Mouse (Mus musculus): ENCODE results near the gene Mettl5. TPM values are rescaled to one million over a fixed set of nuclear protein-coding genes. Genes with fewer than 3 reads are reported as not detected.
A peak's percentile ranks its signal among the peaks of the same experiment; 100 is the strongest.

Gene Mettl5
- polyA plus RNA-seq, 1 experiment from 2014 or later = 36.2 TPM

GRCm38 (mm10) chr2:69849215-69849614 lies 36.2 kb downstream of the Mettl5 start:
- WGBS = 82% methylated on average over 6 of the region's 6 CpGs
- no peaks in the 10 kb centered on the region for H3K36me3 ChIP-seq
- H3K4me3 ChIP-seq = no peak overlapping the region
- no peaks in the 10 kb centered on the region for H3K4me1 ChIP-seq
- H3K9ac ChIP-seq = no peak overlapping the region
- H3K27me3 ChIP-seq (replicated peaks) = no peaks in the 10 kb centered on the region
- no peak for ATAC-seq (ENCODE audit: low FRiP score, low read depth)
- no peak overlapping the region for H3K4me2 ChIP-seq (replicated peaks)
- H3K27ac ChIP-seq = no peak overlapping the region
- H3K9me3 ChIP-seq = no peaks in the 10 kb centered on the region

- Histone ChIP-seq H3K36me3 (peaks cover 11% of the 10 kb centered on the region), H3K27me3 (replicated peaks) (no peaks in the 10 kb centered on the region), H3K9ac (no peak overlapping the region), H3K9me3 (no peaks in the 10 kb centered on the region), H3K4me3 (no peak overlapping the region), H3K27ac (no peak overlapping the region), H3K4me1 (no peaks in the 10 kb centered on the region), H3K4me2 (replicated peaks) (no peak overlapping the region)
- no peak for ATAC-seq (ENCODE audit: low FRiP score, low read depth)
- WGBS = 26% methylated on average over 6 of the region's 6 CpGs
Observed at GRCm38 (mm10) chr2:69840261-69840660, 45.2 kb downstream of the Mettl5 start.

DNA sequence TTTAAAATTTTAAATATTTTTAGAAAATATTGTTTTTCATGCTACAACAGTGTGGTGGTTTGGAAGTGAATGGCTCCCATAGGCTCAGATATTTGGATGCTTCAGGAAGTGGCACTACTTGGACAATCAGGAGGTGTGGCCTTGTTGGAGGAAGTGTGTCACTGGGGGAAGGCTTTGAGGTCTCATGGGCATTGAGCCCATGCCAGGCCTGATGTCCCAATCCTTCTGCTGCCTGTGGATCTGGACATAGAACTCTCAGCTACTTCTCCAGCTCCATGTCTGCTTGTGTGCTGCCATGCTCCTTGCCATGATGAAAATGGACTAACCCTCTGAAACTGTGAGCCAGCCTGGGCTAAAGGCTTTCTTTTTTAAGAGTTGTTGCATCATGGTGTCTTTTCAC lies 46.7 kb downstream of the Mettl5 start:
- no peak overlapping the region for H3K27ac ChIP-seq
- H3K36me3 ChIP-seq = peaks cover 18% of the 10 kb centered on the region
- ATAC-seq (ENCODE audit: low FRiP score, low read depth) = no peak
- H3K27me3 ChIP-seq (replicated peaks) = no peaks in the 10 kb centered on the region
- no peak overlapping the region for H3K4me3 ChIP-seq
- no peaks in the 10 kb centered on the region for H3K9me3 ChIP-seq
- no peaks in the 10 kb centered on the region for H3K4me1 ChIP-seq
- no peak overlapping the region for H3K4me2 ChIP-seq (replicated peaks)
- H3K9ac ChIP-seq = no peak overlapping the region

GRCm38 (mm10) chr2:69837996-69838395 lies 47.4 kb downstream of the Mettl5 start:
- H3K36me3 ChIP-seq = peaks cover 25% of the 10 kb centered on the region
- ATAC-seq (ENCODE audit: low FRiP score, low read depth) = no peak
- WGBS = 30% methylated on average over 3 of the region's 3 CpGs
- no peak overlapping the region for H3K4me2 ChIP-seq (replicated peaks)
- H3K9ac ChIP-seq = no peak overlapping the region
- no peaks in the 10 kb centered on the region for H3K9me3 ChIP-seq
- H3K27ac ChIP-seq = no peak overlapping the region
- no peak overlapping the region for H3K4me3 ChIP-seq
- H3K27me3 ChIP-seq (replicated peaks) = no peaks in the 10 kb centered on the region
- no peaks in the 10 kb centered on the region for H3K4me1 ChIP-seq

DNA sequence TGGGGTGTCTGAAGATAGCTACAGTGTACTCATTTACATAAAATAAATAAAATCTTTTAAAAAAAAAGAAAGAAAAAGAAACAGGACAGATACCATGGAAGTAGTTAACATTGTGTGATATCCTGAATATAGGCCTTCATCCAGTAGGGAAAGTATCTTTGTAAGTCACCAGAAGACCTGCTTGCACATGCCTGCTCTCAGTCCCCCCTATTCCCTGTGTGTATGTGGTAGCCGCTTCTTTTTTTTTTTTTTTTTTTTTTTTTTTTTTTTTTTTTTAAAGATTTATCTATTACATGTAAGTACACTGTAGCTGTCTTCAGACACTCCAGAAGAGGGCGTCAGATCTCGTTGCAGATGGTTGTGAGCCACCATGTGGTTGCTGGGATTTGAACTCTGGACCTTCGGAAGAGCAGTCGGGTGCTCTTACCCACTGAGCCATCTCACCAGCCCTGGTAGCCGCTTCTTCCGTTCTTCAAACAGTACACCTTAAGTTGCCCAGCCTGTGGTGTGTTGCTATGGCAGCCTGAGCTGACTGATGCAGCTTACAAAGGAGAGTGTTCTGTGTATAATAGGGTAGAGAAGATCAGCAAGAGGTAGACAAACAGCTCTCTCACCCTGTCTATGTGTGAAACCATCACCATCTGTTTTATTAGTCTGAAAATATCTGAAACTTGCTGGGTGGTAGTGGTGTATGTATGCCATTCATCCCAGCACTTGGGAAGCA lies 48.0 kb downstream of the Mettl5 start:
- H3K4me1 ChIP-seq = no peaks in the 10 kb centered on the region
- H3K4me3 ChIP-seq = no peak overlapping the region
- WGBS = 70% methylated on average over 7 of the region's 7 CpGs
- H3K36me3 ChIP-seq = peaks cover 29% of the 10 kb centered on the region
- no peak overlapping the region for H3K9ac ChIP-seq
- no peaks in the 10 kb centered on the region for H3K27me3 ChIP-seq (replicated peaks)
- no peak overlapping the region for H3K27ac ChIP-seq
- no peak for ATAC-seq (ENCODE audit: low FRiP score, low read depth)
- H3K9me3 ChIP-seq = no peaks in the 10 kb centered on the region
- no peak overlapping the region for H3K4me2 ChIP-seq (replicated peaks)

- Histone ChIP-seq H3K9me3 (no peaks in the 10 kb centered on the region), H3K9ac (no peak overlapping the region), H3K27ac (no peak overlapping the region), H3K4me2 (replicated peaks) (no peak overlapping the region), H3K36me3 (peaks cover 25% of the 10 kb centered on the region), H3K27me3 (replicated peaks) (no peaks in the 10 kb centered on the region), H3K4me1 (no peaks in the 10 kb centered on the region; the same call in 1 of the 2 replicates), H3K4me3 (no peak overlapping the region)
- WGBS = 87% methylated on average over 8 of the region's 8 CpGs
- ATAC-seq (ENCODE audit: low FRiP score, low read depth) = no peak
Observed at GRCm38 (mm10) chr2:69830116-69830515, 55.3 kb downstream of the Mettl5 start.

DNA sequence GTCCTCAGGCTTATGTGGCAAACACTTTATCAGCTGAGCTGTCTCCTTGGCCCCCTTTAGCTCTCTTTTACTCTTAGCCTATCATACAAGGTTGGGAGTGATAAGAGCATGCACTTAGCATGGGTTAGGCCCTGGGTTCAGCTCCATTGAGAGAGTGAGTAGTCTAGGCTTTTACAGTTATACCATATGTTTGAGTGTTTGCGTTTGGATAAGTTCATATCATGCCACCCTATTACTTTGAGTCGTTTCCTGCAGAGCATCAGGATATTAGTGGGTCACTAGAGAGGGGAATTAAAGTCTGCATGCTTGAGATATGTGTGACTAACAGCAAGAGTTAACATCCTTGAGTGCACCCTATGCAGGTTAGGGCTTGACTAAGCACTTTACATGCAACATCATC lies 55.7 kb downstream of the Mettl5 start:
- no peaks in the 10 kb centered on the region for H3K9me3 ChIP-seq
- no peak overlapping the region for H3K4me3 ChIP-seq
- peaks cover 1% of the 10 kb centered on the region; the same call in 1 of the 2 replicates for H3K4me1 ChIP-seq
- WGBS = 93% methylated on average over 2 of the region's 2 CpGs
- H3K27ac ChIP-seq = no peak overlapping the region
- H3K9ac ChIP-seq = no peak overlapping the region
- no peak overlapping the region for H3K4me2 ChIP-seq (replicated peaks)
- no peaks in the 10 kb centered on the region for H3K27me3 ChIP-seq (replicated peaks)
- no peak for ATAC-seq (ENCODE audit: low FRiP score, low read depth)
- peaks cover 25% of the 10 kb centered on the region for H3K36me3 ChIP-seq

GRCm38 (mm10) chr2:69828031-69828430 lies 57.4 kb downstream of the Mettl5 start:
- Histone ChIP-seq H3K4me1 (peaks cover 12% of the 10 kb centered on the region; the same call in 1 of the 2 replicates), H3K27ac (no peak overlapping the region), H3K9ac (no peak overlapping the region), H3K27me3 (replicated peaks) (no peaks in the 10 kb centered on the region), H3K9me3 (no peaks in the 10 kb centered on the region), H3K4me3 (no peak overlapping the region), H3K4me2 (replicated peaks) (no peak overlapping the region), H3K36me3 (peaks cover 11% of the 10 kb centered on the region)
- WGBS = 54% methylated on average over 7 of the region's 7 CpGs
- no peak for ATAC-seq (ENCODE audit: low FRiP score, low read depth)

- no peak overlapping the region for H3K27ac ChIP-seq
- 65% methylated on average over 2 of the region's 2 CpGs for WGBS
Observed at GRCm38 (mm10) chr2:69826380-69826779, 59.0 kb downstream of the Mettl5 start.

GRCm38 (mm10) chr2:69825898-69826297 lies 59.5 kb downstream of the Mettl5 start:
- H3K9ac ChIP-seq = no peak overlapping the region
- H3K9me3 ChIP-seq = no peaks in the 10 kb centered on the region
- WGBS = 87% methylated on average over 10 of the region's 10 CpGs
- H3K27me3 ChIP-seq (replicated peaks) = no peaks in the 10 kb centered on the region
- no peak overlapping the region for H3K4me3 ChIP-seq
- no peak overlapping the region for H3K4me2 ChIP-seq (replicated peaks)
- no peak for ATAC-seq (ENCODE audit: low FRiP score, low read depth)
- no peak overlapping the region for H3K27ac ChIP-seq
- H3K4me1 ChIP-seq = peaks cover 12% of the 10 kb centered on the region; the same call in 1 of the 2 replicates
- peaks cover 6% of the 10 kb centered on the region for H3K36me3 ChIP-seq

More at GRCm38 (mm10) chr2:69826380-69826779, 59.0 kb downstream of the Mettl5 start:
- peaks cover 6% of the 10 kb centered on the region for H3K36me3 ChIP-seq
- H3K9ac ChIP-seq = no peak overlapping the region
- peaks cover 12% of the 10 kb centered on the region; the same call in 1 of the 2 replicates for H3K4me1 ChIP-seq
- H3K9me3 ChIP-seq = no peaks in the 10 kb centered on the region
- no peak overlapping the region for H3K4me2 ChIP-seq (replicated peaks)
- H3K4me3 ChIP-seq = no peak overlapping the region
- ATAC-seq (ENCODE audit: low FRiP score, low read depth) = no peak
- H3K27me3 ChIP-seq (replicated peaks) = no peaks in the 10 kb centered on the region

- WGBS = 3% methylated on average over 45 of the region's 45 CpGs
- Histone ChIP-seq H3K9ac (peak overlapping the region; percentile 91), H3K9me3 (no peaks in the 10 kb centered on the region), H3K4me1 (peaks cover 12% of the 10 kb centered on the region; the same call in 1 of the 2 replicates), H3K4me2 (replicated peaks) (peak overlapping the region; percentile 83), H3K27me3 (replicated peaks) (no peaks in the 10 kb centered on the region), H3K36me3 (no peaks in the 10 kb centered on the region), H3K4me3 (peak overlapping the region; percentile 93), H3K27ac (peak overlapping the region; percentile 79)
- ATAC-seq (ENCODE audit: low FRiP score, low read depth) = peak; percentile 81
Observed at GRCm38 (mm10) chr2:69823129-69823677, 62.2 kb downstream of the Mettl5 start.

DNA sequence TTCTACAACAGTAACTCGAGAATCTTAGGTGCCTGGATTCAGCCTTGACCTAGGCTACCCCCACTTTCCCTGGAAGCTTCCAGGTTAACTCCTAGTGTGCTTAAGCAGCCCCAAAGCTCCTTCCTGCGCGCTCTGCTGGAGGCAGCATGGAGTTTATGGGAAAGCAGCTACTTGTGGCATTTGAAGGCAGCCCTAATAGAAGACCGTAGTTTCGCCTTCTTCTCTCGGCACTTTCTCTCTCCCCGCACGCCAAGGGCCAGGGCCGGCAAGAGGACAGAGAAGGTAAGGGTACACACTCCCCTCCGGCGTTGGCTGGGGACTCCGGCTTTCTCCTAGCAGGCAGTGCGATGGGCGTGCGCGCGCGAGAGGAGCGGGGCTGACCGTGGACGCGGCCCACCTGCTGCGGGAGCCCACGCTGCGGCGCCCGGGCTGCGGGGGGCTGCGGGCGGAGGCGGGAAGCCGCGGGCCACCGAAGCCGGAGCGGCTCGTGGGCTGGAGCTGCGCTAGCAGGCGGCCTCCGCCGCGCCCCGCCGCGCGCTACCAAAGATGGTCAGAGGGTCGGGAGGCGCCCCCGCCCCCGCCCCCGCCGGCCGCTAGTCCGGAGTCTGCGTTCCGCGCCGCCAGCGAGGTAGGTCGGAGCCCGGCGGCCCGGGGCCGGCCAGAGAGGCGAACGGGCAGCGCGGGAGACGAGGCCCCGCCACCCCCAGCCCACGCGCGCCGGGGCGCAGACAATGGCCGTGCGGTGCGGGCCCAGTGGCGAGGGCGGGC lies 62.9 kb downstream of the Mettl5 start:
- H3K4me3 ChIP-seq = peak overlapping the region; percentile 93
- H3K27ac ChIP-seq = peak overlapping the region; percentile 79
- ATAC-seq (ENCODE audit: low FRiP score, low read depth) = peak; percentile 81
- no peaks in the 10 kb centered on the region for H3K9me3 ChIP-seq
- peak overlapping the region; percentile 91 for H3K9ac ChIP-seq
- WGBS = under 1% methylated on average over 79 of the region's 80 CpGs
- peaks cover 12% of the 10 kb centered on the region; the same call in 1 of the 2 replicates for H3K4me1 ChIP-seq
- peak overlapping the region; percentile 83 for H3K4me2 ChIP-seq (replicated peaks)
- H3K36me3 ChIP-seq = no peaks in the 10 kb centered on the region
- no peaks in the 10 kb centered on the region for H3K27me3 ChIP-seq (replicated peaks)
